Mouse (Mus musculus) neural tube, embryonic 11.5 days (tissue): ENCODE results near the gene Mier2. TPM values are rescaled to one million over a fixed set of nuclear protein-coding genes. Genes with fewer than 3 reads are reported as not detected.

Source experiments
- ATAC-seq: fragments of 200-750 bp; cut with Nextera tagmentation; 2 replicates; pipeline ENCODE4 v1.8.0; 2017; ENCODE audit warnings: moderate number of reproducible peaks, mild to moderate bottlenecking, moderate TSS enrichment, moderate library complexity; ENCODE audit not compliant: insufficient read depth, low FRiP score, low TSS enrichment
- DNase-seq: peaks from one replicate; pipeline ENCODE4 v3.0.0-alpha.2; 2015; ENCODE audit warnings: low spot score
- H3K27ac ChIP-seq: fragments of 300-500 bp; sonication (generic); 2 replicates; pipeline ENCODE4 v1.5.1; 2014; ENCODE audit warnings: low read depth, mild to moderate bottlenecking, low read length
- H3K27me3 ChIP-seq: fragments of 300-500 bp; sonication (generic); 2 replicates; pipeline ENCODE4 v1.6.1; 2014; ENCODE audit warnings: mild to moderate bottlenecking, low read length, mixed read lengths; ENCODE audit not compliant: control insufficient read depth, insufficient read depth
- H3K36me3 ChIP-seq: fragments of 300-500 bp; sonication (generic); 2 replicates; pipeline ENCODE4 v1.6.1; 2014; ENCODE audit warnings: mild to moderate bottlenecking, low read length, moderate library complexity, mixed read lengths; ENCODE audit not compliant: control insufficient read depth, insufficient read depth
- H3K4me1 ChIP-seq: fragments of 300-500 bp; sonication (generic); 2 replicates; pipeline ENCODE4 v1.6.1; 2014; ENCODE audit warnings: low read length, mixed read lengths; ENCODE audit not compliant: control insufficient read depth, insufficient read depth
- H3K4me2 ChIP-seq: fragments of 300-500 bp; sonication (generic); 2 replicates; pipeline ENCODE4 v1.6.1; 2014; ENCODE audit warnings: low read depth, mild to moderate bottlenecking, moderate library complexity
- H3K4me3 ChIP-seq: fragments of 300-500 bp; sonication (generic); 2 replicates; pipeline ENCODE4 v1.5.1; 2014; ENCODE audit warnings: low read depth, low read length
- H3K9ac ChIP-seq: fragments of 300-500 bp; sonication (generic); 2 replicates; pipeline ENCODE4 v1.6.1; 2014; ENCODE audit warnings: mild to moderate bottlenecking, low read length
- H3K9me3 ChIP-seq: fragments of 300-500 bp; sonication (generic); 2 replicates; pipeline ENCODE4 v1.6.1; 2016; ENCODE audit warnings: low read length; ENCODE audit not compliant: control insufficient read depth
- WGBS: fragments of 180-500 bp; shearing (Covaris S2); extraction: QIAGEN DNeasy Blood & Tissue Kit; methylation state at CpG from one replicate; pipeline ENCODE4 v1.1.7; 2014; 5-methylcytosine and 5-hydroxymethylcytosine counted together
- polyA plus RNA-seq: library from polyadenylated mRNA; unstranded; fragments of >200 nt; fragmentation: Nextera tagmentation; extraction: Ambion mirVana; gene quantifications from 2 replicates; pipeline ENCODE4 v1.2.1, GENCODE M21; 2014

Gene Mier2
- polyA plus RNA-seq, result 50.8 and 58.2 TPM in 2 replicates

- no peaks in the 10 kb centered on the region for H3K9me3 ChIP-seq
- H3K4me1 ChIP-seq, result peaks cover 14% of the 10 kb centered on the region
- H3K27me3 ChIP-seq, result no peaks in the 10 kb centered on the region
- WGBS, result 1% methylated on average over 62 of the region's 108 CpGs
- H3K27ac ChIP-seq, result peak within 1 kb of the TSS; percentile 21; the same call in 1 of the 2 replicates
- peak; percentile 86 for DNase-seq
- H3K36me3 ChIP-seq, result peaks cover 3% of the 10 kb centered on the region
- peak within 1 kb of the TSS; percentile 95 for H3K9ac ChIP-seq
- peak within 1 kb of the TSS; percentile 94 for H3K4me3 ChIP-seq
- peak; percentile 90 for ATAC-seq
- peak within 1 kb of the TSS; percentile 94 for H3K4me2 ChIP-seq
These were observed at the start of gene Mier2 for GRCm38 (mm10) chr10:79554330-79555237. Gene Mier2, minus strand, starts transcription at chr10:79555199.

- no peaks in the 10 kb centered on the region for H3K4me1 ChIP-seq
- no peak for DNase-seq
These were observed 42.9 kb upstream of the Mier2 start for GRCm38 (mm10) chr10:79597936-79598230.

GRCm38 (mm10) chr10:79597051-79597935, 42.3 kb upstream of the Mier2 start:
- Histone ChIP-seq H3K9me3 (no peaks in the 10 kb centered on the region), H3K4me2 (no peak overlapping the region), H3K27me3 (no peaks in the 10 kb centered on the region), H3K4me3 (no peak overlapping the region), H3K4me1 (no peaks in the 10 kb centered on the region), H3K9ac (no peak overlapping the region), H3K27ac (no peak overlapping the region), H3K36me3 (no peaks in the 10 kb centered on the region)
- ATAC-seq, result no peak
- DNase-seq, result no peak
- WGBS, result 47% methylated on average over 13 of the region's 13 CpGs

More at GRCm38 (mm10) chr10:79597936-79598230, 42.9 kb upstream of the Mier2 start:
- no peak overlapping the region for H3K4me2 ChIP-seq
- H3K9me3 ChIP-seq, result no peaks in the 10 kb centered on the region
- H3K36me3 ChIP-seq, result no peaks in the 10 kb centered on the region
- no peaks in the 10 kb centered on the region for H3K27me3 ChIP-seq
- no peak for ATAC-seq
- no peak overlapping the region for H3K9ac ChIP-seq
- no peak overlapping the region for H3K4me3 ChIP-seq
- 64% methylated on average over 4 of the region's 4 CpGs for WGBS
- no peak overlapping the region for H3K27ac ChIP-seq

- WGBS, result 63% methylated on average over 8 of the region's 8 CpGs
- Histone ChIP-seq H3K27ac (no peak overlapping the region), H3K4me2 (no peak overlapping the region), H3K27me3 (no peaks in the 10 kb centered on the region), H3K4me1 (no peaks in the 10 kb centered on the region), H3K36me3 (no peaks in the 10 kb centered on the region), H3K4me3 (no peak overlapping the region), H3K9ac (no peak overlapping the region), H3K9me3 (no peaks in the 10 kb centered on the region)
- ATAC-seq (no peak; the same call in 1 of the 2 replicates), DNase-seq (no peak)
These were observed 40.6 kb upstream of the Mier2 start for GRCm38 (mm10) chr10:79595590-79595929.

- DNase-seq, result peak; percentile 74
- no peak overlapping the region for H3K4me3 ChIP-seq
- H3K27ac ChIP-seq, result no peak overlapping the region
- H3K9me3 ChIP-seq, result no peaks in the 10 kb centered on the region
- WGBS, result 18% methylated on average over 17 of the region's 17 CpGs
- no peak overlapping the region for H3K9ac ChIP-seq
- H3K4me1 ChIP-seq, result no peaks in the 10 kb centered on the region
- no peak overlapping the region for H3K4me2 ChIP-seq
- peak; percentile 88 for ATAC-seq
- H3K27me3 ChIP-seq, result no peaks in the 10 kb centered on the region
- no peaks in the 10 kb centered on the region for H3K36me3 ChIP-seq
These were observed 40.0 kb upstream of the Mier2 start for GRCm38 (mm10) chr10:79594872-79595589.

- no peaks in the 10 kb centered on the region for H3K36me3 ChIP-seq
- H3K9ac ChIP-seq, result no peak overlapping the region
- no peaks in the 10 kb centered on the region for H3K4me1 ChIP-seq
- H3K4me3 ChIP-seq, result no peak overlapping the region
- H3K4me2 ChIP-seq, result no peak overlapping the region
- 56% methylated on average over 6 of the region's 6 CpGs for WGBS
- no peaks in the 10 kb centered on the region for H3K9me3 ChIP-seq
- no peak for DNase-seq
- no peak for ATAC-seq
- H3K27ac ChIP-seq, result no peak overlapping the region
- no peaks in the 10 kb centered on the region for H3K27me3 ChIP-seq
These were observed 39.1 kb upstream of the Mier2 start for GRCm38 (mm10) chr10:79594111-79594510.

GRCm38 (mm10) chr10:79590702-79591101, 35.7 kb upstream of the Mier2 start:
- H3K27ac ChIP-seq, result no peak overlapping the region
- H3K4me1 ChIP-seq, result no peaks in the 10 kb centered on the region
- H3K27me3 ChIP-seq, result no peaks in the 10 kb centered on the region
- no peaks in the 10 kb centered on the region for H3K9me3 ChIP-seq
- DNase-seq (no peak), ATAC-seq (no peak)
- H3K4me2 ChIP-seq, result no peak overlapping the region
- H3K4me3 ChIP-seq, result no peak overlapping the region
- H3K36me3 ChIP-seq, result no peaks in the 10 kb centered on the region
- WGBS, result 91% methylated on average over 1 of the region's 1 CpGs
- H3K9ac ChIP-seq, result no peak overlapping the region

GRCm38 (mm10) chr10:79587752-79588126, 32.7 kb upstream of the Mier2 start:
- Histone ChIP-seq H3K27me3 (no peaks in the 10 kb centered on the region), H3K36me3 (no peaks in the 10 kb centered on the region), H3K4me2 (no peak overlapping the region), H3K27ac (no peak overlapping the region), H3K4me1 (no peaks in the 10 kb centered on the region), H3K9me3 (no peaks in the 10 kb centered on the region), H3K4me3 (no peak overlapping the region), H3K9ac (no peak overlapping the region)
- 70% methylated on average over 4 of the region's 4 CpGs for WGBS
- ATAC-seq (no peak), DNase-seq (no peak)
